Mouse (Mus musculus): ENCODE measurements around the gene Fars2. TPM values are rescaled to one million over a fixed set of nuclear protein-coding genes. Genes with fewer than 3 reads are reported as not detected.
"Not testable (repeated sequence)": the region's sequence is repeated elsewhere in the genome, so short reads cannot be mapped to it uniquely, and the experiment has no call there.

Gene Fars2
- polyA plus RNA-seq, 1 experiment: 63.0 TPM

DNA sequence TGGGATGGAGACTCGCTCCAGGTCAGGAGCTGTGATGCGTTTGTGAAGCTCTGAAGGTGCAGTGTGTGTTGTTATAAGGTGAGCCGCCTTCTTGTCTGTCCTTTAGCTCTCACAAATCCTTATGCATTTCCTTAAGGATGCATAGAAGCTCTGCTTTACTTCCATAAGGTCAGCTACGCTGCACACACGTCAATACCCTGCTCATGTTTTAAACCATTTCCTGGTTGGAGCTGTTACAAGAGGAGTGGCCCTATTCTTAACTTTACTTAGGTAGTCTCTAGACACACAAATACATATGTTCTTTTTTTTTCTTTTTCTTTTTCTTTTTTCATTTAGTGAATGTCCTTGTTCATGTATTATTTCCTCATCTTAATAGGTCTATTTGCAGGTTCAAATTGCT is 22.5 kb downstream of the Fars2 start:
- WGBS: 33% methylated on average over 5 of the region's 5 CpGs
- DNase-seq (ENCODE audit: low read depth, low spot score): no peak

DNA sequence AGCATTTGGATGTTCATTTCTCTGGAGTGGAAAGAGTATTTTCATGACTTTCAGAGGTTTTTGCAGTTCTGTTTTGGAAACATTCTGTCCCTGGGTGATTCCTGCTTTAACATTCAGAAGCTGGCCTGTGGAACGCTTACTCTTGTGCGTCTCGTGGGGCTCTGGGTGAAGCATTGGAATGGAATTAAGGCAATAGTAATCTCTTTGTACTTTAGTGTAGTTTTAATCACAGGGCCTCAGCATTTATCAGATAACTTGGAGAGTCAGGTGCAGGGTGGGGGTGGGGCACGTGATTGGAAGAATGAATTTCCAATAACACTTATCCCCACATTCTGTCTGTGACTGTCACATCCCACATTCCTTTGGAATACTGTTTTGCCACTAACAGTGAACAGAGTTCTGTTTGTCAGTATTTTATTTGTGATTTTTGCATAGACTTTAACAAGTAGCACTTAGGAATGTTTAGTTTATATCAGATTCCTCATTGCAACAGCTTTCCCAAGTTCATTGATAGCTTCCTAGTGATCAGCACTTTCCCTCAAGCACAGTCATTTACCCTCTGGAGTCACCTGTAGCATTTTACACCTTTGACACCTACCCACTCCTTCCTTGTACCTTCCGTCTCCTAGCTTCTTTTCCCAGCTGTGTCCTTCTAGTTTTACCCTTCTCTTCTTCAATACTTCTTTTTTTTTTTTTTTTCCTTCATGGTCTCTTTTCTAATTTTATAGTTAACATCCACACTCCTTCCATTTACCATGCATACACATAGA is 23.2 kb downstream of the Fars2 start:
- DNase-seq (ENCODE audit: low read depth, low spot score): no peak
- 36% methylated on average over 5 of the region's 5 CpGs for WGBS

DNA sequence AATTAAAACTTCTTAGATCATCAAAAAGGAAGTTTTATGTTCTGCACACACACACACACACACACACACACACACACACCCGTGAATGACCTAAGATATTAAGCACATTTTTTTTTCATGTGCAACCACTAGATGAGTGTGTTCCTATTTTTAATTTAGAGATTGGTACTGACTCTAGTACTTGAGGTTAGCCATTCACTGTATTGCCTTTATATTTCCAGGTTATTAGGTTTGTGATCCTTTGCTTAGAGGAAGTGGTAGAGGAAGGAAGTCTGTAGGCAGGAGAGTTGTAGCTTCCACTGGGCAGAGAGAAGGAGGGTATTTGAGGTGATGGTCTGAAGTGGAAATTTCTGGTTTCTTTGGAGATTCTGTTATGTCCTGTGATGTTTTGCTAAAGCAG is 28.4 kb downstream of the Fars2 start:
- 51% methylated on average over 1 of the region's 1 CpGs for WGBS

DNA sequence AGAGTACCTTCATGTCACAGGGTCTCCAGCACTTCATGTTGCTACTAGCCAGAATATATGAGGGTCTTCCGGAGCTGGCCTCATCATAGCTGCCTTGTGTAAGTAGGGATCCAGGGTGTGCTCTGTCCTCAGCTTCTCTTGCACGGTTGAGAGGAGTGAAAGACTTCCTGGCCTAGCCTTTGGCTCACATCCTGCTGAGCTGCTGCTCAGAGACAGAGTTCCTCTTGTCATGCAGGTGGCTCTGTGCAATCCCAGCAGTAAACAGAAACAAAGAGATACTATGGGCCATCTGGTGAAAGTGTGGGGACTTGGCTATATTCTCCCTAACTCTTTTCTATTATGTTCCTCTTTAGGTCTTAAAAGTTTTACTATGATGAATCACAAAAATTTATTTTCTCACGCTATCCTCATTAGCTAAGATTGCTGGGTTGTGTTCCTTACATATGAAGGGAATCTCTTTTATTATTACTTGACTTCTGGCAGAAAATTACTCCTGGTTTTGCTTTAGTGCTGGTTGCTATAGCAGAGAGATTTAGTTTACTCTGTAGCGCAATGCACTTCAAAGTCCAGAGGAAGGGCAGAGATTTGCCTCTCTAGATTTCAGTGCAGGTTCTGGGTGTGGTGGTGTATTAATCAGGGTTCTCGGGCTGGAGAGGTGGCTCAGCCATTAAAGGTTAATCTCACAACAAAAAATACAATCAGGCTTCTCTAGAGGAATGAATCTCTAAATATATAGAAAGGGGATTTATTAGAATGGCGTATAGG is 32.1 kb downstream of the Fars2 start:
- DNase-seq (ENCODE audit: low read depth, low spot score): peak; percentile 53
- 17% methylated on average over 6 of the region's 6 CpGs for WGBS

More for the DNA sequence above, 28.4 kb downstream of the Fars2 start:
- no peak for DNase-seq (ENCODE audit: low read depth, low spot score)

DNA sequence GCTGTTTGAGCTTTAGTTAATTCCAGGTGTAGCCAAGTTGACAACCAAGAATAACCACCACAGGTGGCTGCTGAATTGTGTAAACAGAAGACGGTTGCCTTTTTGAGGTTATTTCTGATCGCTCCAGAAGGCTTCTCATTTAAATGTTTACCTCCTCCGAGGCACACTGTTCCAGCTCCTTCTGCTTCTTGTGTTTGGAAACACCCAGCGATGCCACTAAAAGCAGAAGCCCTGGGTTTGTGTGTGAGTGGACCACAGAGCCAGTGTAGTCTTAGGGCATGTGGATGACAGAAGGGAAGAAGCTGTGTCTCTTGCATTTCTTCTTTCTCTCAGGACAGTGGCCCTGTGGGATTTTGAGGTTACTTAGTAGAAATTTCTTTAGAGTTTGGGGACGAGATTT is 33.1 kb downstream of the Fars2 start:
- 26% methylated on average over 5 of the region's 5 CpGs for WGBS
- no peak for DNase-seq (ENCODE audit: low read depth, low spot score)

DNA sequence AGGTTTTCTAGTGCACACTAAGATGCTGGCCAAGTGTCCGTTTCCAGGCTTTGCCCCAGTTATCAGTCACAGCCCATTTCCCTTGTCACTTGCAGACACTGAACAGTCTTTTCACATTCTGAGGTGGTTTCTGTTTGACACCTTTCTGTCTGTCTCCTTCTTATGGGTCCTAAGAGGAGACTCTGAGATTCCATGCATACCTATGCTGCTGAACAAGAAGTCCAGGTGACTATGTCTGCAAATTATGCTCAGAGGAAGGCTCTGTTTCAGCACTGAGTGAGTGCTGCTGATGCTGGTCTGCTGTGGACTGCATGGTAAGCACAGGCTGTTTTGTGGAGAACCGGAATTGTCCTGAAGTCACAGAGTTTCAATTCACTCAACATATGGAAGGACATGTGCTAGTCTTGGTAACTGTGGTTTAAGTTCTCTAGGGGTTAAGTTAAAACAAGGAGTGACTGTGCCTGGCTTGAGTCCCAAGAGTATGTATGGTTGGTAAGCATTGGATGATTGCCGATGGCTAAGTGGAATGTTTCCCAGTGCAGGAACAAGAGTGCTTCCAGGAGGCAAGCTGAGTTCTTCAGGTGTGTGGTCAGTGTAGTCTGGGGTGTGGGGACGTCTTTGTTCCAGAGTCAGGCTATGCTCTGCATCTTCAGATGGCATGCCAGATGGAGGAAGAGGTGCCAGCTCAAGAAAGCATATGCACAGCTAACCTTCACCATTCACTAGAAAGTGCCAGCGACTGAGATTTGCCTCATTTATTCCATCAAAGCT is 35.7 kb downstream of the Fars2 start:
- 59% methylated on average over 5 of the region's 5 CpGs for WGBS
- DNase-seq (ENCODE audit: low read depth, low spot score): no peak

DNA sequence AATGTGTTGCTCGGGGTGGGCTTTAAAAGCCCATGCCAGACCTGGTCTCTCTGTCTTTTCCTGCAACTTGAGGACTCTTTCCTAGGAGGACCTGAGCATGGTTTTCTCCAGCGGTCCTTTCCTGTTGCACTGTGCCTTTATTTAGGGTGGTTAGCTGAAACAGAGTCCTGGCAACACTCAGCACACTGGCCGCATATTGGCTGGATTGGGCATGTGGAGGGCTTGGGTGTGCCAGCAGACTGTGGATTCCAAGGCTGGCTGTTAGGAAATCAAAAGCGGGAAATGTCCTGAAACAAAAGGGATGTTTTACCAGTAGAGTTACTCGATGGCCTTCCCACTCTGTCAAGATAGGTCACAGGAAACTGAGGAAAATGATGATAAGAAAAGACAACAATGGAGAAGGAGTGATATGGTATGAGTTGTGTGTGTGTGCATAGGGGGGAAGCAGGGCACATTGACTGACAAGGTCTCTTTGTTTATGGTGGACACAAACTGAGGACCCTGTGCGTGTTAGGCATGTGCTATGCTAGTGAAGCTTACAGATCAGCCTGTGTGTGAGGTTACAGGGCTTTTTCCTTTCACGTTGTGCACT is 39.2 kb downstream of the Fars2 start:
- WGBS: 92% methylated on average over 7 of the region's 7 CpGs
- DNase-seq (ENCODE audit: low read depth, low spot score): no peak

DNA sequence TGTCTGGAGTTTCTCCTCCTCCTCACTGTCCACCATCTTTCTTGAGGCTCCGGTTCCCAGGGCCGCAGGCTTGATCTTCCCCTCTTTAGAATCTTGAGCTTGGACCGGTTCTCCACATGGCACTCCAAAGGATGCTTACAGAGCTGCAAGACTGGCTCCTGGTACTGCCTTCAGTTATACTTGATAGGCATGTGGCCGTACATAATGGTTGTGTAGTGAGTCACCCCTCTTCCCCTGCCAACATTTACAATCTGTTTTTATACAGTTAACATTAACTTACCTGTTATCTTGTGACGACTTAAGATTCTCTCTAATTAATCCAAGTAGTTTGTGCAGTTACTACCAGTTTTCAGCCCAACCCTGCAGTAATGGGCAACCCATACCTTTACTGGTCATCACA is 46.2 kb downstream of the Fars2 start:
- DNase-seq (ENCODE audit: low read depth, low spot score): no peak
- WGBS: 69% methylated on average over 5 of the region's 5 CpGs

DNA sequence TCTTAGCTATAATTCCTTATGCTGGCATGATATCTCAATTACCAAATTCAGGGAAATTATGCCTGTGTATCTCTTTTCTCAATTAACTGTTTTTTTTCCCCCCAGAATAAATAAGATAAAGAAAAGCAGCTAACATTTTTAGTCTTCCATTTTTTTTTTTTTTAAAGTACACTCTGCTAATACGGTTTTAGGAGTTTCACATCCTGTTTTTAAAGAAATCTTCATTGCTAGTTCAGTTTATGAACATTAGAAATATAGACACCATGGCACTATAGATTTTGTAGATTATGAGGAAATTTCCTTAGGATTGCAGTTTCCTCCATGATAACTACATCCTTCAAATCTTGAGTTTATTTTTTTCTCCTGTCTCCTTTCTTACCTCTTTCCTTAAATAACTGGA is 46.7 kb downstream of the Fars2 start:
- WGBS: 73% methylated on average over 1 of the region's 1 CpGs
- DNase-seq (ENCODE audit: low read depth, low spot score): no peak

DNA sequence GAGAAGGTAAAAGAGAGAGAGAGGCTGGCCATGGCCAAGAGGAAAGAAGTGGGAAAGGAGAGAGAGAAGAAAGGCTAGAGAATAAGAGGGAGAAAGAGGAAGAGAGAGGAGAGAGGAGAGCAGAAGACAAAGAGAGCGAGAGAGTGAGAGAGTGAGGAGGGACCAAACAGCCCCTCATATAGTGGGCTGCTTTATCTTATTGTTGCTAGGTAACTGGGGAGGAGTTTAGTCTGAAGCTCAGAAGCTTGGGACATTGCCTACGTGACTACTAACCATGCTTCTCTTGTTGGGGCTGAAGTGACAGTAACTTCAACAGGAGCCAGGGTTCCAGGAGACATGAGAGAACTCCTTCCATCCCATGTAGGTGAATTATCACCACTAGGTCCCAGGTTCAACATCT is 55.8 kb downstream of the Fars2 start:
- WGBS: 91% methylated on average over 2 of the region's 2 CpGs
- DNase-seq (ENCODE audit: low read depth, low spot score): not testable (repeated sequence)

DNA sequence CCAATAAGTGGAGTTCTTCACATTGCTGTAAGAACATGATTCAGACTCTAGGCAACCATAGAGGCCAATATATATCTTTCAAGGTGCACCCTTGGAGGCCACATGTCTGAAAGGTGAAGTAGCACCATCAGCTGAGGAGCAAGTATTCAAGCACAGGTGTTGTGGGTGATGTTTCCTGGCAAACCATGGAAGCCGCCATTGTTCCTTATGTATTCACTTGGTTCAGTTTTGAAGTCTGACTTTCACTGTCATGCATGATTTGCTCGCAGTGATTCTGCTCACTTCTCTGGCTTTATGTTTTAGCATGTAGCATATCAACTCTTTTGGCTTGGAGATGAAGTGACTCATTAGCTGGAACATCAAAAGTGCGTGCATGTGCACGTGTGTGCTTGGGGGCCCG is 56.9 kb downstream of the Fars2 start:
- DNase-seq (ENCODE audit: low read depth, low spot score): no peak

DNA sequence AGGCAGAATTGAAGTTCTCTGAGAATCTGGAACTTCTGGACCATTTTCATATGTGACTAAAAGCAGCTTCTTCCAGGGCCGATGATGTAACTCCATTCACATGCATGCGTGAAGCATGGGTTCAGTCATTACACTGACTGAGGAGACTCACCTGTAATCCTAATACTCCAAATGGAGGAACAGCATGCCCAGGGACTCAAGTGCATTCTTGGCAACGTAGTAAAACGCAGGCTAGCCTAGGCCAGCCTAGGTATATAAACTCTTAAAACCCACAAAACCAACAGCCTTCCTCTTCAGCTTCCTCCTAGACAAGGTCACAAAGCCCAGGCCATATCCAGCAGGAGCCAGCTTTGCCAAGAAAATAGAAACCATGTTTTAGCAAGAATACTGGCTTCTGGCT is 57.6 kb downstream of the Fars2 start:
- no peak for DNase-seq (ENCODE audit: low read depth, low spot score)
- WGBS: 81% methylated on average over 4 of the region's 4 CpGs

More for the DNA sequence above, 56.9 kb downstream of the Fars2 start:
- WGBS: 94% methylated on average over 5 of the region's 5 CpGs

DNA sequence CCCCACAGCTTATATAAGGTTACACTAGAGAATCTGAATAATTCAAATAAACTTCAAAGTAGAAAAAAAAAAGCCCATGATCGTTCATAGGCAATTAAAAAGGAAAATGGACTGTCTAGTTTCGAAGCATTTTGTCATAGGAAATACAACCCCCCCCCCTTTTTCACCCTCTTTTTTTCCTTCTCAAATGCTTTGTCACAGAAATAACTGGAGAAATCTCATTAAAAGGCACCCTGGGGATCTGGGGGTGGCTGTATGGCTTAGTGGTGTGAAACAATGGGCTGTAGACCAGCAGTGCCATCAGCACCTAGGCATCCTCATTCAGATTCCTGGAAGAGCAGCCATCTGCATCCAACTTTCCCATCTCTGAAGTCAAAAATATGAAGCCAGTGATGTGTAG is 64.0 kb downstream of the Fars2 start:
- WGBS: 84% methylated on average over 2 of the region's 2 CpGs
- no peak for DNase-seq (ENCODE audit: low read depth, low spot score)

DNA sequence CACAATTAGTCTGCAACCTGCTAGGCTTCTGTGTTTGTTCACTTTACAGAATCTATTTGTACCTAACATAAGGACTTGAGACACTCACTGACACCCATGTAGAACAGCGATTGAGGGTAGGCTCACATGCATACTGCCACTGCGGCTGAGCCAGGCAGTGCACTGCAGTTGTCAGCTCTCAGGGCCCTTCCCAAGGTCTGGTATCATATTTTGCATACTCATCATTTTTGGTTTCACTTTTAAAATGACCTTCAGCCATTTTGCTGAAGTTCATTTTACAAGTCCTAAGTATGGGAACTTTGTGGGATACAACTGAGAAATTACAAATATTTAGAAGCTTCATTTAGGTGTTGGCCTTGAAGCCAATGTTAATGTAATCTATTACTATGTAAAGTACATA is 73.4 kb downstream of the Fars2 start:
- no peak for DNase-seq (ENCODE audit: low read depth, low spot score)
- 92% methylated on average over 2 of the region's 2 CpGs for WGBS

DNA sequence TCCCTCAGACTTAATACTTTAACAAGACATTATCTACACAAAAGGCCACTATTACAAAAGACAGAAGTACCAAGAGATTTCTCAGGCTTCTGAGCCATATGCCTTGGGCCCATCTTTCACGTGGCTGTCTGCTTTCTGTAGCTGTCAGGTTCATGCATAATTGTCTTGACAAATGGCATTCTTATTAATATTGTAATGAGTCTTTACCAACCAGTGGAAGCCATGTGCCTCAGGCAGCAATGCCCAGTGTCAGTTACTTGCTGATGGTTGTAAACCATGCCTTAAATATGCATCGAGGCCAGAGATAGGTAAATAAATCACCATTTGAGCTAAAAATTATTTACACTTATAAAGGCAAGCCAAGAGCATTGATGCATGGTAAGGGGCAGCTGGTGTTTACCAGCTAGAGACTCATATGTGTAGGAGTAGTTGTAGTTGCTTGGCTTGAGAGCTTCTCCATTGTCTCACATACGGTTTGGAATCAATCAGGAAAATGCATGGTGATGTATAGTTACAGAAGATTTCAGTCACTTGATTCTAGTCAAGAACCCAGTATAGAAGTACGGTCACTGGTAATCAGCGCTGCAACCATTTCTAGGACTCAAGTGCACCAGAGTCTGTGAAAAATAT is 76.4 kb downstream of the Fars2 start:
- WGBS: 87% methylated on average over 5 of the region's 5 CpGs
- DNase-seq (ENCODE audit: low read depth, low spot score): no peak

DNA sequence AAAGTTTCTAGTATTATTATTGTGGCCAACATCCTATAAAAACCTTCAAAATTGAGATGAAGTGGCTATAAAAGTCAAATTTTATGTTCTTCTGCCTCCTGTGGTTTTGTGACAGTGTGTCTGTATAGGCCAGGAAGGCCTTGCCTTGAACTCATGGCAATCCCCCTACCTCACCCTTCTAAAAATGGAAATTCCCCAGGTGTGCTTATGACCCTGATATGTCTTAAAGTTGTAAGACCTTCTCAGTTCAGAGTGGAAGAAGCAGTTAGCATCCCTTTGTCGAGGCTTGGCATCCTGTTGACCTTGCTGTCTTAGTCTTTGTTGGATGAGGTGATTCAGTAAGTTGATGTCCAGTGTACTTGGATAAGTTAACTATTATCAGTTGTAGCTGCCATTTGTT is 82.1 kb downstream of the Fars2 start:
- WGBS: 90% methylated on average over 1 of the region's 1 CpGs
- DNase-seq (ENCODE audit: low read depth, low spot score): no peak

DNA sequence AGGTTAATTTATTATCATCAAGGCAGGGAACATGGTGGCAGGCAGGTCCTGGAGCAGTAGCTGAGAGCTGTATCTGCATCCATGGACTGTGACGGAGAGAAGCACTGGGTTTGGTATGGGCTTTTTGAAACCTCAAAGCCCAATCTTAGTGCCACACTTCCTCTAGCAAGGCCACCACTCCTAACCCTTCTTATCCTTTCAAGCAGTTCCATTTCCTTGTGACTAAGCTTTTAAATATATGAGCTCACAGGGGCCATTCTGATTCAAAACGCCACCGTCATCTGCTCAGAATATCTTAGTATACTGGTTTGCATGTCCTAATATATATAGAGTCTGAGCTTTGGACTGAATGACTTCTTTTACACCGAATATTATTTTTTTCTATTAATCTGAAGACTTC is 83.2 kb downstream of the Fars2 start:
- WGBS: 87% methylated on average over 4 of the region's 4 CpGs
- DNase-seq (ENCODE audit: low read depth, low spot score): no peak

DNA sequence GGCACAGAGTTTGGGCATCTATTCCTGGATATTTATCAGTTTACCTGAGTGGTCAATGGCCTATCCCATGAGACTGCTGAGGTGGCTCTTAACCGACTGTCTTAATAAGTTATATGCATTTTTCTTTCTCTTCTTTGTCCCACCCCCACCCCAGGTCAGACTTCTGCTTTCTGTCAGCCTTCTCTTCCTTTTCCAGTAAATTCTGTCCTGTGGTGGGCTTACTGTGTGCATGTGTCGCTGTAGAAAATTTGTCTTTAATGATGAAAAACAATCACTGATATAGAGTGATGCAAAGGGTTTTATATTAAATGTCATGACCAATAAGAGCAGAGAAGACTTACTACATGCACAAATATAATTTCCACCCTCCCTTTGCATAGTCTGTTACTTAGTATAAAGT is 85.3 kb downstream of the Fars2 start:
- 66% methylated on average over 2 of the region's 2 CpGs for WGBS
- no peak for DNase-seq (ENCODE audit: low read depth, low spot score)

DNA sequence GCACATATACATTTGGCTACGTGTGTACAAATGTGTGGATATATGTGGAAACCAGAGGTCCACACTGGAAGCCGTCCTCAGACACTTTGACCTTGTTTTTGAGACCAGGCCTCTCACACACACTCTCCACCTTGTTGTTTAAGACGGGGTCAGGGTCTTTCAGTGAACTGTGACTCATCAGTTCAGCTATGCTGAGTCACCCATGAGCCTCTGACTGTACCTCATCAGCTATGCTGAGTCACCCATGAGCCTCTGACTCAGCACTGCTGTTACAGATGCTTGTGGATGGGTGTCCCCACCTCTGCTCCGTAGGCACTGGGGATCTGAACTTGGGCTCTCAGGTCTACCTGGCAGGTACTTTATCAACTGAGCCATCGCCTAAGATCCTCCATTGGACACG is 85.8 kb downstream of the Fars2 start:
- no peak for DNase-seq (ENCODE audit: low read depth, low spot score)
- WGBS: 80% methylated on average over 6 of the region's 6 CpGs

DNA sequence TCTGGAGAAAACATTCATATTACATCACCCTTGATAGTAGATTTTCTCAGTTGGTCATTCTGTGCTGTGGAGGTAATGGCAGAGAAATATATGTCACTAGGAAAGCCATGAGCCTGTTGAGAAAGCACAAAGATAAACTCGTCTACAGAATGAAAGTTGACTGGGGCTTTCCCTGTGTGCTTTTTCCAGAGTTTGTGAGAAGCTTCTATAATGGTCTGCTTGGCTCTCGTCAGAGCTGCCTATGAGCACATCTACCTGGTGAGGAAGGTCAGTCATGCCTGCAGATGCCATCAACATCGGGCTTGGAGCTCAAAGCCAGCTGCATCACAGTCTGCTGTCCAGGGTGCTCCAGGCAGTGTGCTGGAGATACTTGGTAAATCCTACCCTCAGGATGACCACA is 87.1 kb downstream of the Fars2 start:
- 89% methylated on average over 3 of the region's 3 CpGs for WGBS
- DNase-seq (ENCODE audit: low read depth, low spot score): no peak
